Mouse (Mus musculus): ENCODE data around the gene Gjc1. TPM values are rescaled to one million over a fixed set of nuclear protein-coding genes. Genes with fewer than 3 reads are reported as not detected.

Gene Gjc1
- total and polyA plus RNA-seq, 2 experiments from 2014 or later: 18.0 to 21.3 TPM

GRCm38 (mm10) chr11:102832700-102833297 is 13.3 kb upstream of the Gjc1 start:
- H3K36me3 ChIP-seq (ENCODE audit: insufficient read depth, low read length): peaks cover 5% of the 10 kb centered on the region; the same call in 1 of the 2 replicates
- no peaks in the 10 kb centered on the region for H3K9me3 ChIP-seq (ENCODE audit: low read length)
- H3K9ac ChIP-seq (replicated peaks; ENCODE audit: low read length): no peak overlapping the region
- ATAC-seq (no peak), DNase-seq (ENCODE audit: low spot score) (no peak)
- no peak overlapping the region for H3K27ac ChIP-seq
- TF ChIP-seq CTCF (IDR thresholded peaks at IDR 0.05; ENCODE audit: low read depth): 0 out of 2 replicates have a peak, but pooled peaks have one; percentile 3
- H3K27me3 ChIP-seq (ENCODE audit: insufficient read depth, low read length): no peaks in the 10 kb centered on the region
- no peak overlapping the region for H3K4me3 ChIP-seq (ENCODE audit: low read length)
- 66% methylated on average over 18 of the region's 18 CpGs for WGBS
- no peaks in the 10 kb centered on the region for H3K4me1 ChIP-seq (ENCODE audit: insufficient read depth, low read length)
- no peak overlapping the region for H3K4me2 ChIP-seq (ENCODE audit: low read depth, low read length)

DNA sequence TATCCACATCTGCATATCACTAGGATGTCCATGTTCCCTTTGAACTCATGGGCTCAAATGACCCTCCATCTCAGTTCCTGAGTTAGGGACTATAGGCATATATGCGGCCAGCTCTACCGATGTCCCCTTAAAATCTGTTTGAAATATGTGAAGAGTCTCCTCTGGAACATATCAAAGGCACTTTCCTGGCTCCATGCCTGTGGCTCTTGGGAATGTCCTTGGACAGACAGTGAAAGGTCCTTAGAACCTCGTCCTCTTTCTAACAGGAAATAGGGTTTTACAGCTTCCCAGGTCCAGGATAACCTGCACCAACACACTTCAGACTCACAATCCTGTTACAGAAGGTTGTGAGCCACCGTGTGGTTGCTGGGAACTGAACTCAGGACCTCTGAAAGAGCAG is 10.8 kb upstream of the Gjc1 start:
- DNase-seq (ENCODE audit: low spot score) (no peak), ATAC-seq (no peak)
- H3K27ac ChIP-seq: no peak overlapping the region
- H3K9me3 ChIP-seq (ENCODE audit: low read length): no peaks in the 10 kb centered on the region
- no peaks in the 10 kb centered on the region for H3K36me3 ChIP-seq (ENCODE audit: insufficient read depth, low read length)
- no peaks in the 10 kb centered on the region for H3K27me3 ChIP-seq (ENCODE audit: insufficient read depth, low read length)
- no peak overlapping the region for H3K4me3 ChIP-seq (ENCODE audit: low read length)
- H3K4me2 ChIP-seq (ENCODE audit: low read depth, low read length): no peak overlapping the region
- H3K4me1 ChIP-seq (ENCODE audit: insufficient read depth, low read length): no peaks in the 10 kb centered on the region
- TF ChIP-seq CTCF (IDR thresholded peaks at IDR 0.05; ENCODE audit: low read depth): no peak
- 83% methylated on average over 4 of the region's 4 CpGs for whole genome bisulfite sequencing
- H3K9ac ChIP-seq (replicated peaks; ENCODE audit: low read length): no peak overlapping the region

DNA sequence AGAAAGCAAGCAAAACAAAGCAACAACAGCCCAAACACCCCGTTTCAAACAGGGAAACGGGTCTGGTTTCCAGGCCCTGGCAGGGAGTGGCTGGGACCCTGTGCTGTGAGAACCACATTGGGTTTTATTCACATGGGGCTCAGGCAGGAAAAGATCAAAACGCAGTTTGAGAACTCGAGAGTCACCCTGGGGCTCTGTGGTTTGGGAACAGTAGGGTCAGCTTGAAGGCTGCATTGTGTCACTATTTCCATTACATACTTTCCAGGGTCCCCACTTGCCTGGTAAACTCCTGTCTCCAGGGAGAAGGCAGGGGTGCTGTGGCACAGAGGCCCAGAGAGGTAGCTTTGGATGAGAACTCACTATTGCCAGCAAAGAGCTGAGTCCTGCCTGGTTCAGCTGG is 7.6 kb upstream of the Gjc1 start:
- Histone ChIP-seq H3K9ac (replicated peaks; ENCODE audit: low read length) (no peak overlapping the region), H3K27ac (no peak overlapping the region), H3K27me3 (ENCODE audit: insufficient read depth, low read length) (no peaks in the 10 kb centered on the region), H3K4me1 (ENCODE audit: insufficient read depth, low read length) (no peaks in the 10 kb centered on the region), H3K4me3 (ENCODE audit: low read length) (no peak overlapping the region), H3K9me3 (ENCODE audit: low read length) (no peaks in the 10 kb centered on the region), H3K4me2 (ENCODE audit: low read depth, low read length) (no peak overlapping the region), H3K36me3 (ENCODE audit: insufficient read depth, low read length) (no peaks in the 10 kb centered on the region)
- TF ChIP-seq CTCF (IDR thresholded peaks at IDR 0.05; ENCODE audit: low read depth): no peak
- ATAC-seq (no peak), DNase-seq (ENCODE audit: low spot score) (no peak)
- 52% methylated on average over 4 of the region's 4 CpGs for WGBS

DNA sequence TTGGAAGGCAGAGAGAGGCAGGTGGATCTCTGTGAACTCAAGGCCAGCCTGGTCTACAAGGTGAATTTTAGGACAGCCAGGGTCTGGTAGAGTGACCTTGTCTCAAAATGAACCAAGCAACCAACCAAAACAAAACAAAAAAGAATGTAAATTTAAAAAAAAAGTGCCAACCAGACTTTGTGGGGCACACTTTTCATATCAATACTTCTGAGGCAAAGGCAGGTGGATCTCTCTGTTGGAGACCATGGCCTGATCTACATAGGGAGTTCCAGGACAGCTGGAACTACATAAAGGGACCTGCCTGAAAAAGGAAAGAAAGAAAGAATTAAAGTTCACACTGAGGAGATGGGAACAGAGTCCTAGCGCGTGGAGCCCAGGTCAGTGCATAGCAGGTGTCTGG is 7.0 kb upstream of the Gjc1 start:
- no peak for DNase-seq (ENCODE audit: low spot score)
- ATAC-seq: no peak
- no peak overlapping the region for H3K9ac ChIP-seq (replicated peaks; ENCODE audit: low read length)

GRCm38 (mm10) chr11:102821231-102821630 is 1.7 kb upstream of the Gjc1 start:
- TF ChIP-seq CTCF (IDR thresholded peaks at IDR 0.05; ENCODE audit: low read depth): no peak

More for the DNA sequence above, 7.0 kb upstream of the Gjc1 start:
- no peak overlapping the region for H3K27ac ChIP-seq
- no peak overlapping the region for H3K4me2 ChIP-seq (ENCODE audit: low read depth, low read length)
- WGBS: 70% methylated on average over 2 of the region's 2 CpGs
- no peaks in the 10 kb centered on the region for H3K4me1 ChIP-seq (ENCODE audit: insufficient read depth, low read length)
- H3K36me3 ChIP-seq (ENCODE audit: insufficient read depth, low read length): no peaks in the 10 kb centered on the region
- H3K27me3 ChIP-seq (ENCODE audit: insufficient read depth, low read length): no peaks in the 10 kb centered on the region
- no peaks in the 10 kb centered on the region for H3K9me3 ChIP-seq (ENCODE audit: low read length)
- TF ChIP-seq CTCF (IDR thresholded peaks at IDR 0.05; ENCODE audit: low read depth): no peak
- no peak overlapping the region for H3K4me3 ChIP-seq (ENCODE audit: low read length)

GRCm38 (mm10) chr11:102820432-102820831 is 932 bp upstream of the Gjc1 start:
- H3K4me1 ChIP-seq (ENCODE audit: insufficient read depth, low read length): peaks cover 6% of the 10 kb centered on the region; the same call in 1 of the 2 replicates
- no peak overlapping the region for H3K27ac ChIP-seq
- H3K4me3 ChIP-seq (ENCODE audit: low read length): no peak overlapping the region
- DNase-seq (ENCODE audit: low spot score): no peak
- no peak overlapping the region for H3K4me2 ChIP-seq (ENCODE audit: low read depth, low read length)
- TF ChIP-seq CTCF (IDR thresholded peaks at IDR 0.05; ENCODE audit: low read depth): no peak
- no peaks in the 10 kb centered on the region for H3K27me3 ChIP-seq (ENCODE audit: insufficient read depth, low read length)
- H3K9ac ChIP-seq (replicated peaks; ENCODE audit: low read length): no peak overlapping the region
- no peaks in the 10 kb centered on the region for H3K36me3 ChIP-seq (ENCODE audit: insufficient read depth, low read length)
- no peaks in the 10 kb centered on the region for H3K9me3 ChIP-seq (ENCODE audit: low read length)
- no peak for ATAC-seq
- WGBS: 12% methylated on average over 3 of the region's 3 CpGs

More at GRCm38 (mm10) chr11:102821231-102821630, 1.7 kb upstream of the Gjc1 start:
- DNase-seq (ENCODE audit: low spot score) (no peak), ATAC-seq (no peak)
- Histone ChIP-seq H3K36me3 (ENCODE audit: insufficient read depth, low read length) (no peaks in the 10 kb centered on the region), H3K4me2 (ENCODE audit: low read depth, low read length) (no peak overlapping the region), H3K27ac (no peak overlapping the region), H3K4me1 (ENCODE audit: insufficient read depth, low read length) (peaks cover 6% of the 10 kb centered on the region; the same call in 1 of the 2 replicates), H3K27me3 (ENCODE audit: insufficient read depth, low read length) (no peaks in the 10 kb centered on the region), H3K9me3 (ENCODE audit: low read length) (no peaks in the 10 kb centered on the region), H3K4me3 (ENCODE audit: low read length) (no peak overlapping the region), H3K9ac (replicated peaks; ENCODE audit: low read length) (no peak overlapping the region)
- 55% methylated on average over 6 of the region's 6 CpGs for WGBS

- WGBS: 7% methylated on average over 14 of the region's 14 CpGs
- Histone ChIP-seq H3K4me1 (ENCODE audit: insufficient read depth, low read length) (peaks cover 6% of the 10 kb centered on the region; the same call in 1 of the 2 replicates), H3K4me2 (ENCODE audit: low read depth, low read length) (peak overlapping the region; percentile 85), H3K27me3 (ENCODE audit: insufficient read depth, low read length) (no peaks in the 10 kb centered on the region), H3K9me3 (ENCODE audit: low read length) (no peaks in the 10 kb centered on the region), H3K4me3 (ENCODE audit: low read length) (peak overlapping the region; percentile 79), H3K27ac (no peak overlapping the region), H3K36me3 (ENCODE audit: insufficient read depth, low read length) (no peaks in the 10 kb centered on the region), H3K9ac (replicated peaks; ENCODE audit: low read length) (0 out of 2 replicates have a peak overlapping the region, but pooled peaks have one; percentile 72)
- no peak for TF ChIP-seq CTCF (IDR thresholded peaks at IDR 0.05; ENCODE audit: low read depth)
- no peak for DNase-seq (ENCODE audit: low spot score)
- ATAC-seq: no peak
These were observed 384 bp upstream of the Gjc1 start for GRCm38 (mm10) chr11:102819783-102820385.
